Mouse (Mus musculus): Measurements from ENCODE around the gene Abcg4. TPM values are rescaled to one million over a fixed set of nuclear protein-coding genes. Genes with fewer than 3 reads are reported as not detected.
"Not testable (repeated sequence)": the region's sequence is repeated elsewhere in the genome, so short reads cannot be mapped to it uniquely, and the experiment has no call there.

Gene Abcg4
- polyA plus RNA-seq, 1 experiment from 2014 or later, result 11.1 TPM

- WGBS (ENCODE audit: insufficient replicate concordance), result 64% methylated on average over 2 of the region's 2 CpGs
- no peak overlapping the region for H3K27ac ChIP-seq
Observed at GRCm38 (mm10) chr9:44307248-44307647, 18.8 kb upstream of the Abcg4 start.

GRCm38 (mm10) chr9:44306532-44306931 lies 18.1 kb upstream of the Abcg4 start:
- Histone ChIP-seq H3K4me1 (replicated peaks) (peaks cover 59% of the 10 kb centered on the region), H3K4me3 (replicated peaks) (no peak overlapping the region), H3K4me2 (peak overlapping the region; percentile 64), H3K27ac (peak overlapping the region; percentile 76), H3K9ac (no peak overlapping the region), H3K9me3 (replicated peaks) (no peaks in the 10 kb centered on the region), H3K27me3 (no peaks in the 10 kb centered on the region), H3K36me3 (peaks cover 33% of the 10 kb centered on the region)
- DNase-seq (no peak), ATAC-seq (ENCODE audit: low read depth) (no peak)
- 83% methylated on average over 6 of the region's 6 CpGs for WGBS (ENCODE audit: insufficient replicate concordance)

More at GRCm38 (mm10) chr9:44307248-44307647, 18.8 kb upstream of the Abcg4 start:
- Histone ChIP-seq H3K4me1 (replicated peaks) (peaks cover 65% of the 10 kb centered on the region), H3K36me3 (peaks cover 31% of the 10 kb centered on the region), H3K4me2 (no peak overlapping the region), H3K4me3 (replicated peaks) (no peak overlapping the region), H3K9me3 (replicated peaks) (no peaks in the 10 kb centered on the region), H3K27me3 (no peaks in the 10 kb centered on the region), H3K9ac (no peak overlapping the region)
- DNase-seq (no peak), ATAC-seq (ENCODE audit: low read depth) (no peak)

GRCm38 (mm10) chr9:44305466-44306079 lies 17.2 kb upstream of the Abcg4 start, which contains the start of gene Hinfp:
TSS of gene Hinfp (minus strand) at chr9:44305671.
- no peaks in the 10 kb centered on the region for H3K27me3 ChIP-seq
- peak within 1 kb of the TSS; percentile 83 for H3K27ac ChIP-seq
- peaks cover 50% of the 10 kb centered on the region for H3K4me1 ChIP-seq (replicated peaks)
- WGBS (ENCODE audit: insufficient replicate concordance), result 0% methylated on average over 54 of the region's 54 CpGs
- H3K4me3 ChIP-seq (replicated peaks), result peak within 1 kb of the TSS; percentile 82
- H3K36me3 ChIP-seq, result peaks cover 33% of the 10 kb centered on the region
- H3K4me2 ChIP-seq, result peak within 1 kb of the TSS; percentile 87
- peak within 1 kb of the TSS; percentile 94 for H3K9ac ChIP-seq
- H3K9me3 ChIP-seq (replicated peaks), result no peaks in the 10 kb centered on the region
- DNase-seq (peak; percentile 99), ATAC-seq (ENCODE audit: low read depth) (peak; percentile 99)

- WGBS (ENCODE audit: insufficient replicate concordance), result 89% methylated on average over 3 of the region's 3 CpGs
- not testable (repeated sequence) for DNase-seq; H3K9me3 ChIP-seq (replicated peaks); H3K4me2 ChIP-seq; H3K27me3 ChIP-seq; ATAC-seq (ENCODE audit: low read depth); H3K9ac ChIP-seq; H3K4me3 ChIP-seq (replicated peaks)
- Histone ChIP-seq H3K4me1 (replicated peaks) (peaks cover 30% of the 10 kb centered on the region), H3K36me3 (peaks cover 81% of the 10 kb centered on the region), H3K27ac (peak overlapping the region; percentile 34; the same call in 1 of the 2 replicates)
Observed at GRCm38 (mm10) chr9:44300001-44300400, 11.6 kb upstream of the Abcg4 start.

GRCm38 (mm10) chr9:44292490-44292889 lies 4.1 kb upstream of the Abcg4 start:
- WGBS (ENCODE audit: insufficient replicate concordance), result 57% methylated on average over 3 of the region's 3 CpGs
- Histone ChIP-seq H3K9me3 (replicated peaks) (0 out of 2 replicates have a peak, but pooled peaks cover 3% of the 10 kb centered on the region), H3K27ac (peak overlapping the region; percentile 25; the same call in 1 of the 2 replicates), H3K4me2 (no peak overlapping the region), H3K36me3 (peaks cover 74% of the 10 kb centered on the region), H3K27me3 (0 out of 2 replicates have a peak, but pooled peaks cover 3% of the 10 kb centered on the region), H3K9ac (no peak overlapping the region), H3K4me1 (replicated peaks) (peaks cover 40% of the 10 kb centered on the region), H3K4me3 (replicated peaks) (no peak overlapping the region)
- no peak for DNase-seq
- ATAC-seq (ENCODE audit: low read depth), result no peak

- ATAC-seq (ENCODE audit: low read depth), result peak; percentile 37
- Histone ChIP-seq H3K36me3 (peaks cover 52% of the 10 kb centered on the region), H3K9ac (peak overlapping the region; percentile 99), H3K27me3 (0 out of 2 replicates have a peak, but pooled peaks cover 8% of the 10 kb centered on the region), H3K27ac (peak overlapping the region; percentile 97), H3K4me1 (replicated peaks) (peaks cover 71% of the 10 kb centered on the region), H3K4me2 (peak overlapping the region; percentile 88), H3K9me3 (replicated peaks) (0 out of 2 replicates have a peak, but pooled peaks cover 3% of the 10 kb centered on the region), H3K4me3 (replicated peaks) (peak overlapping the region; percentile 97)
- WGBS (ENCODE audit: insufficient replicate concordance), result 9% methylated on average over 11 of the region's 11 CpGs
- peak; percentile 33 for DNase-seq
Observed at GRCm38 (mm10) chr9:44288959-44289291, 510 bp upstream of the Abcg4 start.

GRCm38 (mm10) chr9:44287401-44288075 lies 877 bp downstream of the Abcg4 start:
- Histone ChIP-seq H3K4me3 (replicated peaks) (peak overlapping the region; percentile 97), H3K9ac (peak overlapping the region; percentile 99), H3K9me3 (replicated peaks) (0 out of 2 replicates have a peak, but pooled peaks cover 3% of the 10 kb centered on the region), H3K4me1 (replicated peaks) (peaks cover 77% of the 10 kb centered on the region), H3K27ac (peak overlapping the region; percentile 97), H3K4me2 (peak overlapping the region; percentile 88), H3K36me3 (peaks cover 49% of the 10 kb centered on the region), H3K27me3 (0 out of 2 replicates have a peak, but pooled peaks cover 8% of the 10 kb centered on the region)
- 2% methylated on average over 47 of the region's 47 CpGs for WGBS (ENCODE audit: insufficient replicate concordance)
- DNase-seq, result peak; percentile 48
- peak; percentile 37 for ATAC-seq (ENCODE audit: low read depth)

- peak overlapping the region; percentile 97 for H3K4me3 ChIP-seq (replicated peaks)
- H3K27ac ChIP-seq, result peak overlapping the region; percentile 97
- peak overlapping the region; percentile 88 for H3K4me2 ChIP-seq
- peaks cover 73% of the 10 kb centered on the region for H3K4me1 ChIP-seq (replicated peaks)
- peak overlapping the region; percentile 99 for H3K9ac ChIP-seq
- DNase-seq (peak; percentile 29), ATAC-seq (ENCODE audit: low read depth) (0 out of 2 replicates have a peak, but pooled peaks have one; percentile 8)
- 0 out of 2 replicates have a peak, but pooled peaks cover 3% of the 10 kb centered on the region for H3K9me3 ChIP-seq (replicated peaks)
- 6% methylated on average over 11 of the region's 11 CpGs for WGBS (ENCODE audit: insufficient replicate concordance)
- peaks cover 49% of the 10 kb centered on the region for H3K36me3 ChIP-seq
- H3K27me3 ChIP-seq, result 0 out of 2 replicates have a peak, but pooled peaks cover 8% of the 10 kb centered on the region
Observed at GRCm38 (mm10) chr9:44287003-44287400, 1.4 kb downstream of the Abcg4 start.

GRCm38 (mm10) chr9:44286256-44286850 lies 2.1 kb downstream of the Abcg4 start:
- Histone ChIP-seq H3K4me2 (peak overlapping the region; percentile 88), H3K36me3 (peaks cover 49% of the 10 kb centered on the region), H3K4me1 (replicated peaks) (peaks cover 73% of the 10 kb centered on the region), H3K27me3 (0 out of 2 replicates have a peak, but pooled peaks cover 8% of the 10 kb centered on the region), H3K9me3 (replicated peaks) (0 out of 2 replicates have a peak, but pooled peaks cover 3% of the 10 kb centered on the region), H3K27ac (peak overlapping the region; percentile 97), H3K4me3 (replicated peaks) (peak overlapping the region; percentile 97), H3K9ac (peak overlapping the region; percentile 99)
- ATAC-seq (ENCODE audit: low read depth) (peak; percentile 62), DNase-seq (peak; percentile 68)
- 4% methylated on average over 6 of the region's 6 CpGs for WGBS (ENCODE audit: insufficient replicate concordance)

- Histone ChIP-seq H3K27me3 (0 out of 2 replicates have a peak, but pooled peaks cover 8% of the 10 kb centered on the region), H3K9me3 (replicated peaks) (no peaks in the 10 kb centered on the region), H3K4me1 (replicated peaks) (peaks cover 71% of the 10 kb centered on the region), H3K4me2 (no peak overlapping the region), H3K27ac (no peak overlapping the region), H3K9ac (no peak overlapping the region), H3K4me3 (replicated peaks) (no peak overlapping the region), H3K36me3 (peaks cover 67% of the 10 kb centered on the region)
- no peak for DNase-seq
- WGBS (ENCODE audit: insufficient replicate concordance), result 62% methylated on average over 5 of the region's 5 CpGs
- ATAC-seq (ENCODE audit: low read depth), result no peak
Observed at GRCm38 (mm10) chr9:44283183-44283582, 5.2 kb downstream of the Abcg4 start.

GRCm38 (mm10) chr9:44269973-44270372 lies 18.4 kb downstream of the Abcg4 start:
- Histone ChIP-seq H3K4me3 (replicated peaks) (no peak overlapping the region), H3K27ac (0 out of 2 replicates have a peak overlapping the region, but pooled peaks have one; percentile 0), H3K9me3 (replicated peaks) (peaks cover 4% of the 10 kb centered on the region; the same call in 1 of the 2 replicates), H3K4me2 (no peak overlapping the region), H3K4me1 (replicated peaks) (peaks cover 25% of the 10 kb centered on the region), H3K36me3 (peaks cover 20% of the 10 kb centered on the region), H3K27me3 (no peaks in the 10 kb centered on the region), H3K9ac (no peak overlapping the region)
- DNase-seq, result no peak
- no peak for ATAC-seq (ENCODE audit: low read depth)
- WGBS (ENCODE audit: insufficient replicate concordance), result 76% methylated on average over 4 of the region's 4 CpGs

Measured in liver, embryonic 13.5 days (tissue).